Mouse (Mus musculus) macrophage (primary cell): Measurements from ENCODE around the gene Maats1. TPM values are rescaled to one million over a fixed set of nuclear protein-coding genes. Genes with fewer than 3 reads are reported as not detected.

Source experiments
- H3K27ac ChIP-seq: fragments of 350-480 bp; formaldehyde crosslinking; 2 replicates; pipeline ENCODE4 v1.9.0; 2021
- H3K36me3 ChIP-seq: fragments of 350-480 bp; formaldehyde crosslinking; 2 replicates; pipeline ENCODE4 v1.9.0; 2021; ENCODE audit errors: inconsistent target
- H3K4me3 ChIP-seq: fragments of 350-480 bp; formaldehyde crosslinking; 2 replicates; pipeline ENCODE4 v1.9.0; 2021; ENCODE audit errors: inconsistent target
- H3K79me2 ChIP-seq: fragments of 350-480 bp; formaldehyde crosslinking; 2 replicates; pipeline ENCODE4 v1.9.0; 2021; ENCODE audit errors: inconsistent target
- WGBS: methylation state at CpG from one replicate; pipeline ENCODE4 v1.1.7; 2026; ENCODE audit warnings: inconsistent platforms; ENCODE audit not compliant: missing documents; 5-methylcytosine and 5-hydroxymethylcytosine counted together
- polyA plus RNA-seq: library from polyadenylated mRNA; stranded (reverse); fragments of 250-400 nt; gene quantifications from 3 replicates; pipeline ENCODE4 v1.2.4, GENCODE M21; 2018; ENCODE audit warnings: inconsistent platforms

The Maats1 gene
- polyA plus RNA-seq, 1 experiment from 2014 or later: not detected

- Histone ChIP-seq H3K4me3 (no peak overlapping the region), H3K27ac (no peak overlapping the region), H3K79me2 (no peaks in the 10 kb centered on the region), H3K36me3 (no peaks in the 10 kb centered on the region)
- WGBS: 70% methylated on average over 5 of the region's 5 CpGs
Observed at GRCm38 (mm10) chr16:38307221-38307605, 34.7 kb downstream of the Maats1 start.

GRCm38 (mm10) chr16:38306571-38307220 is 35.2 kb downstream of the Maats1 start:
- H3K36me3 ChIP-seq: no peaks in the 10 kb centered on the region
- H3K79me2 ChIP-seq: no peaks in the 10 kb centered on the region
- 71% methylated on average over 17 of the region's 18 CpGs for WGBS

GRCm38 (mm10) chr16:38304460-38305194 is 37.3 kb downstream of the Maats1 start:
- no peak overlapping the region for H3K27ac ChIP-seq
- no peak overlapping the region for H3K4me3 ChIP-seq
- H3K36me3 ChIP-seq: no peaks in the 10 kb centered on the region
- no peaks in the 10 kb centered on the region for H3K79me2 ChIP-seq
- 94% methylated on average over 15 of the region's 17 CpGs for WGBS

More at GRCm38 (mm10) chr16:38306571-38307220, 35.2 kb downstream of the Maats1 start:
- no peak overlapping the region for H3K4me3 ChIP-seq
- H3K27ac ChIP-seq: no peak overlapping the region

- WGBS: 91% methylated on average over 13 of the region's 13 CpGs
- H3K79me2 ChIP-seq: no peaks in the 10 kb centered on the region
- H3K27ac ChIP-seq: no peak overlapping the region
- H3K36me3 ChIP-seq: no peaks in the 10 kb centered on the region
- no peak overlapping the region for H3K4me3 ChIP-seq
Observed at GRCm38 (mm10) chr16:38302367-38302766, 39.6 kb downstream of the Maats1 start.

GRCm38 (mm10) chr16:38298410-38298809 is 43.5 kb downstream of the Maats1 start:
- H3K4me3 ChIP-seq: no peak overlapping the region
- no peaks in the 10 kb centered on the region for H3K36me3 ChIP-seq
- no peaks in the 10 kb centered on the region for H3K79me2 ChIP-seq
- 97% methylated on average over 6 of the region's 6 CpGs for WGBS
- no peak overlapping the region for H3K27ac ChIP-seq

- WGBS: 34% methylated on average over 5 of the region's 5 CpGs
- no peaks in the 10 kb centered on the region for H3K36me3 ChIP-seq
- no peak overlapping the region for H3K27ac ChIP-seq
Observed at GRCm38 (mm10) chr16:38295349-38295930, 46.5 kb downstream of the Maats1 start.

GRCm38 (mm10) chr16:38294685-38295348 is 47.1 kb downstream of the Maats1 start, which contains the start of gene Nr1i2:
Nr1i2 (minus strand) TSS chr16:38294824.
- H3K4me3 ChIP-seq: no peak within 1 kb of the TSS
- 32% methylated on average over 7 of the region's 7 CpGs for WGBS
- H3K79me2 ChIP-seq: no peaks in the 10 kb centered on the region
- no peak within 1 kb of the TSS for H3K27ac ChIP-seq
- H3K36me3 ChIP-seq: no peaks in the 10 kb centered on the region

More at GRCm38 (mm10) chr16:38295349-38295930, 46.5 kb downstream of the Maats1 start:
- no peak overlapping the region for H3K4me3 ChIP-seq
- H3K79me2 ChIP-seq: no peaks in the 10 kb centered on the region

GRCm38 (mm10) chr16:38290151-38290550 is 51.8 kb downstream of the Maats1 start:
- H3K4me3 ChIP-seq: no peak overlapping the region
- WGBS: 87% methylated on average over 2 of the region's 2 CpGs
- no peaks in the 10 kb centered on the region for H3K79me2 ChIP-seq
- H3K36me3 ChIP-seq: no peaks in the 10 kb centered on the region
- no peak overlapping the region for H3K27ac ChIP-seq

GRCm38 (mm10) chr16:38288851-38289250 is 53.1 kb downstream of the Maats1 start:
- no peak overlapping the region for H3K4me3 ChIP-seq
- H3K36me3 ChIP-seq: no peaks in the 10 kb centered on the region
- WGBS: 67% methylated on average over 6 of the region's 6 CpGs
- H3K27ac ChIP-seq: no peak overlapping the region
- no peaks in the 10 kb centered on the region for H3K79me2 ChIP-seq

- Histone ChIP-seq H3K36me3 (no peaks in the 10 kb centered on the region), H3K4me3 (no peak overlapping the region), H3K79me2 (no peaks in the 10 kb centered on the region), H3K27ac (no peak overlapping the region)
- WGBS: 90% methylated on average over 3 of the region's 3 CpGs
Observed at GRCm38 (mm10) chr16:38287762-38288161, 54.2 kb downstream of the Maats1 start.

GRCm38 (mm10) chr16:38287357-38287756 is 54.6 kb downstream of the Maats1 start:
- no peak overlapping the region for H3K4me3 ChIP-seq
- no peak overlapping the region for H3K27ac ChIP-seq
- WGBS: 86% methylated on average over 6 of the region's 6 CpGs
- no peaks in the 10 kb centered on the region for H3K36me3 ChIP-seq
- no peaks in the 10 kb centered on the region for H3K79me2 ChIP-seq

- Histone ChIP-seq H3K27ac (no peak overlapping the region), H3K79me2 (no peaks in the 10 kb centered on the region), H3K36me3 (no peaks in the 10 kb centered on the region), H3K4me3 (no peak overlapping the region)
- WGBS: 85% methylated on average over 4 of the region's 4 CpGs
Observed at GRCm38 (mm10) chr16:38286541-38286940, 55.4 kb downstream of the Maats1 start.

GRCm38 (mm10) chr16:38285801-38286200 is 56.1 kb downstream of the Maats1 start:
- Histone ChIP-seq H3K27ac (no peak overlapping the region), H3K79me2 (no peaks in the 10 kb centered on the region), H3K36me3 (no peaks in the 10 kb centered on the region), H3K4me3 (no peak overlapping the region)
- 60% methylated on average over 7 of the region's 7 CpGs for WGBS

GRCm38 (mm10) chr16:38283300-38283699 is 58.6 kb downstream of the Maats1 start:
- Histone ChIP-seq H3K36me3 (no peaks in the 10 kb centered on the region), H3K27ac (no peak overlapping the region), H3K4me3 (no peak overlapping the region), H3K79me2 (no peaks in the 10 kb centered on the region)
- WGBS: 78% methylated on average over 3 of the region's 3 CpGs
